Mouse (Mus musculus) CD8-positive naive resting alpha-beta T cell, adult 2 months (primary cell): ENCODE results near the gene Yipf1.
A peak's percentile ranks its signal among the peaks of the same experiment; 100 is the strongest.

Source experiments
- DNase-seq, 2 experiments: peaks; one replicate each; pipeline ENCODE4 v3.0.0; 2022; ENCODE audit warnings: low read depth in 2 of 2, low spot score in 2 of 2

Gene Yipf1

DNA sequence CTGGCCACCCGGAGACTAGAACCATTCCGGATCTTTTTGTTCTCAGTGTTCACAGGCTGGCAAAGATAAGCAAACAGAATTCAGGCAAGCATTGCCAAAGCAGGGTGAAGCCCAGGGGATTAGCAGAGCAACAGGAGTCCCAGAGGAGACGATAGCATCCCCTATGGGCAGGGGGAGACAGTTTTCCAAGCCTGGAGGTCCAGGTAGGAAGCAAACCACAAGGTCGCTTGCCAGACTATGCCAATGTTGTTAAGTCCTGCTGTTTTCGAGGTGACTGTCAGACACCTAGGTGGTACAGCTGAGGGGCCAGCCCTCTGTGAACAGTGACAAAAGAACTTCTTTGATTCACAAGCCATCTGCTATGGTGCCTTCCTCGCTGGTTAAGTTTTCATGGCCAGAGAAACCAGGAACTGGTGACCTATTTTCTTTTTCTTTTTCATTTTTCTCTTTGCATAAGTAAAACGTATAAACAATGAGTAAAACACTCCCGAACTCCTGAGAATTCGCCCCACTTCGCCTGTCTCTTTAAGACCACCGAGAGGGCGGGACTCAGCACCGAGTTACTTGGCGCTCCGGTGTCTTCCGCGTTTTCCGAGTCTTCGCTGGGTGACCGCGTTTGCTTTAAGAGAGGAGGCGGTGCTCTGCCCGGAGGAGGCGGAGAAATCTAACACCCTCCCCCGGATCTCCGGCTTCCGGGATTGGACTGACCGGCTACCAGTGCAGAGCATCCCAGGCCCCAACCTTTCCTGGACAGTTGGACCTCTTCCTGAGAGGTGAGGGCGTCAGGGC lies at the start of gene Yipf1:
Gene Yipf1 (plus strand): TSS at position 674 of the 789 bp plus-strand sequence.
- DNase-seq = peak; percentile 80 to 86

DNA sequence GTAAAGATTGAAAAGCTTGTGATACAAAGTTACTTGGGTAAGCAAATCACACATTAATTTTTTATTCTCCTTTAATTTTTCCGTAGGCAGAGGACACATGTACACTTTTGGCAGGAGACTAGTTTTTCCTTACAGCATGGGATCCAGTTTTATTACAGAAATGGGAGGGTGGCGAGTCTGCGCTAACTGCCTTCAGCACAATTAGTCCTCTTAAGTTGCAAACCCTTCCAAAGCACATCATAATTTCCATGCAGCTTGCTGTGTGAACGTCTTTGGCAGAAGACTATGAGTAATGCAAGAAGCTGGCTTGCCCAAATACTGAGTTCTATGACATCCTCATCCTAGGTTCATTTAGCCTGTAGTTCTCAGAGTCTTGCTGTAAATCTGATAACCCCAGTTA lies 40.5 kb upstream of the Yipf1 start:
- DNase-seq = no peak

DNA sequence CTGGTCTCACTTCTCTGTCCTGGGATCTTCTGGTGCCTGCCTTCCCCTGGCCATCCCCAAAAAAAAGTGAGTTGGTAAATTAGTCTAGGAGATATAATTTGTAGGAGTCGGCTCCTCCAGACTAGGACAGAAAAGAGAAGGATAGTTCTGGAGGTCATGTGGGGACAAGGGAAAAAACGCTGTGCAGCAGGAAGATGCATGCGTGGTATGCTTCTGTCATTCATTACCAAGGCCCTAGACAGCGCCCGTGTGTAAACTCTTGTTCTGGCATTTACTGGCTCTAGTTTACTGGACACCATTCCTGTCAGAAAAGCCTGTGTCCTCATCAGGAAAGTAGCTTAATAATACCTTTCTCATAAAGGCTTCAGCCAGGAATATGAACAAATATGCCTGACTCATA lies 39.7 kb upstream of the Yipf1 start:
- no peak for DNase-seq

GRCm38 (mm10) chr4:107278188-107278707 lies 35.9 kb upstream of the Yipf1 start:
- no peak for DNase-seq

- DNase-seq = no peak
Measured at GRCm38 (mm10) chr4:107280843-107281475, 33.2 kb upstream of the Yipf1 start.

- DNase-seq = no peak
Measured at GRCm38 (mm10) chr4:107285446-107286200, 28.5 kb upstream of the Yipf1 start.

DNA sequence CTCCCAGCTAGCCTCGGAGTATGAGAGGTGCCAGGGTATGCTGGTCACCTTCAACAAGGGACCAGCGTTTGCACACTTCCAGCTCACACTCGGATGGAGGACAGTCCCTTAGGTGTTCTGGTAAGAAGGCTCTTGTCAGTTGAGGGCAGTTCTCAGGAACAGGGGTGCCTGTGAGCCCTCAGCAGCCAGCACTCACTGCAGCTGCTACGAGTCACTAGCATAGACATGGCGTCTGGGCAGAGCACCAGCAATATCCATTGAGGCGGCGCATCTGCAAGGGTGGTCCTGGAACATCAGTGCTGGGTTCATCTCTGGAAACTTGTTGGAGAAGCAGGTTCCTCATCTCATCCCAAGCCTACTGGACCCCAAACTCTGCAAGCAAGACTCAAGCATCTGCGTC lies 27.8 kb upstream of the Yipf1 start:
- DNase-seq = no peak

GRCm38 (mm10) chr4:107287517-107287916 lies 26.6 kb upstream of the Yipf1 start:
- no peak for DNase-seq

DNA sequence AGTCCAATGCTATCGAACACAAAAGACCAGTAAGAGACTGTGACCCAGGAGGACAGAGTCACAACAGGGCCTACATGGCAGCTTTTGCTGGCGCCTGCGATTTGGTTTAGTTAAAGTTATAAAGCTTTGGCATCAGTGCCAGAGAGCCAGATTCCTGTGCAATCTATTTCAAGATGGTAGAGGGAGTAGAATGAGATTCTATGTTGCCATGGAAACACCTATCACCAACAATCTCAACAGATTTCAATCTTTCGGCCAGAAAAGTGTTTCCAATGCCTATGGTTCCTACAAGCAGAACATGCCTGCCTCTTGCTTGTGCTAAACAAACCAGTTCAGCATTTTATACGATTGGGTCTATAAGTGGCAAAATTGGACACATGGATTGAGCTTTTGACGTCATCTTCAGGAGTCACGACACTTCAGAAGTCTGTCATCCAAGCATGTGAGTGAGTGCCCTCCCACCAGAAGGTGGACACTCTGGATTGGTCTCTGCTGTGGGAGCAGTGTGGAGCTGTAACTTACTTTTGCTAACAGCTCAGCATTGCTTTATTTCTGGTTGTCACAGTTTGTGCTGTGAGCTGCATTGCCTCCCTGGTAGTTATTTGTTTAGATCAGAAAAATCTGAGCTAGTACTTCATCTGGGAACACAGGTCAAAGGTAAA lies 22.4 kb upstream of the Yipf1 start:
- no peak for DNase-seq

- no peak for DNase-seq
Measured at GRCm38 (mm10) chr4:107292273-107292662, 21.9 kb upstream of the Yipf1 start.

DNA sequence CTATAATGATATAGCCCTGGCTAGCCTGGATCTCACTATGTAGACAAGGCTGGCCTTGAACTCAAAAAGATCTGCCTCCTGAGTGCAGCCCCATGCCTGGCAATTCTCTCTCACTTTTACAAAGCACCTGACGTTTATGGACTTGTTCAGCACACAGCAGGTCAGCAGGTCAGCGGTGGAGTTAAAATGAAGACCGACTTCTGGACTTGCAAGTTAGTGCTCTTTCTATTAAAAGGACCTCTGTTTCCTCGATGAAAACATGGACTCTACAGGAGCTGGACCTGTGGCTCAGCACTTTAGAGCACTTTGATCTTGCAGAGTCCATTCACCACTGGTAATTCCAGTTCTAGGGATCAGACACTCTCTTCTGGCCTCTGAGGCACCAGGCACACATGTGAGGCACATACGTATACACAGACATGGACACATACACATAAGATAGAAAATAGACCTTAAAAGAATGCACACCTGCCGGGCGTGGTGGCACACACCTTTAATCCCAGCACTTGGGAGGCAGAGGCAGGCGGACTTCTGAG lies 16.0 kb upstream of the Yipf1 start:
- no peak for DNase-seq

GRCm38 (mm10) chr4:107299779-107300340 lies 14.3 kb upstream of the Yipf1 start:
- DNase-seq = no peak

DNA sequence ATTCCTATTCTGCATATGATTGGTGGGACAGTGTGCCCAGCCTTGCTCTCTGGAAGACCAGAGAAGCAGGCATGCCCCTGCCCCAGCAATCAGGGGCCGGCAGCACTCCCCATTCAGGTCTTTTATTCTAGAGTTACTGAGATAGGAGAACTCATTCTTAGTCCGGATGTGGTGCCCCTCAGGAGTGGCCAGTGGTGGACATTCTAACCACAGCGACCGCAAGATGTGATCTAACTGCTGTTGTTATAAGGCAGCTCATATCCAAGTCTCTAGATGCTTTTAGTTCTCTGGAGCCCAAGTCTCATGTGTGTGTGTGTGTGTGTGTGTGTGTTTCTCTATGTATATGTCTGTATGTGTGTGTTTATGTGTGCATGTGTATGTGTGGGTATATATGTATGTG lies 13.8 kb upstream of the Yipf1 start:
- DNase-seq = no peak

- DNase-seq = no peak
Measured at GRCm38 (mm10) chr4:107300902-107301555, 13.1 kb upstream of the Yipf1 start.

DNA sequence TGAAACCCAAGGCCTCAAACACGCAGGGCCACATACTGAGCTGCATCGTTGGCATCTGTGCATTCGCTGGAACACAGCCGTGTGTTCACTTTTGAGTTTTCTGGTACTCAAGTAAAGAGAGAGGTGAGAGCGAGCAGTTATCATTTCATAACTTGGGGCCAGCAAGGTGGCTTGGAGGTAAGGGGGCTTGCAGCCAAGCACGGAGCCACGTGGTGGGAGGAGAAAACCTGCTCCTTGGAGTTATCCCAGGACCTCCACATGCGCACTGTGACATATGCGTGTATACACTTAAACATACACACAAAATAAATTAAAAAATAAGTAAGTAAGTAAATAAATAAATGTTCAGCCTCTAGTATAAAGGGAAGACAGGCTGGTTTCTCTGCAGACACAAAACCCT lies 11.9 kb upstream of the Yipf1 start:
- DNase-seq = no peak

- no peak for DNase-seq
Measured at GRCm38 (mm10) chr4:107302832-107303231, 11.3 kb upstream of the Yipf1 start.

GRCm38 (mm10) chr4:107303531-107303930 lies 10.6 kb upstream of the Yipf1 start:
- no peak for DNase-seq

- no peak for DNase-seq
Measured at GRCm38 (mm10) chr4:107306966-107307365, 7.2 kb upstream of the Yipf1 start, which contains the start of gene Dio1. TSS of gene Dio1 (minus strand) at chr4:107307169.

GRCm38 (mm10) chr4:107314479-107314805 lies 279 bp downstream of the Yipf1 start:
- no peak for DNase-seq

DNA sequence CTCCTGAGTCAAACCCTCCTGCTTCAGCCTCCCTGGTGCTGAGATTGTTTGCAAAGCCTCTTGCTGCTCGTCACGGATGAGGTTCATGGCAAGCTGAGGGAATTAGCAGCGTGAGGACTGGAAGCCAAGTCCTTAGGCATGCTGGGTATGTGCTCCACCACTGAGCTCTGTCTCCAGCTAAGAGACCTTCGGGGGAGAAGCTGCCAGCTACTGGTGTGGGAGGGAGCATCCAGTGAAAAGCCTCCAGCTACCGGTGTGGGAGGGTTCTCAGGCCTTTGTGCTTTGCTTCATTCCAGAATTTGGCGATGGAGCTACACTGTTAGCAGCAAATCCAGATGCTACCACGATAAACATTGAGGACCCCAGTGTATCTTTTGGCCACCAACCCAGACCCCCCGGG lies 4.5 kb downstream of the Yipf1 start:
- DNase-seq = no peak
